ENCODE assay signal across 10 mouse cellular contexts in the genomic region with DNA sequence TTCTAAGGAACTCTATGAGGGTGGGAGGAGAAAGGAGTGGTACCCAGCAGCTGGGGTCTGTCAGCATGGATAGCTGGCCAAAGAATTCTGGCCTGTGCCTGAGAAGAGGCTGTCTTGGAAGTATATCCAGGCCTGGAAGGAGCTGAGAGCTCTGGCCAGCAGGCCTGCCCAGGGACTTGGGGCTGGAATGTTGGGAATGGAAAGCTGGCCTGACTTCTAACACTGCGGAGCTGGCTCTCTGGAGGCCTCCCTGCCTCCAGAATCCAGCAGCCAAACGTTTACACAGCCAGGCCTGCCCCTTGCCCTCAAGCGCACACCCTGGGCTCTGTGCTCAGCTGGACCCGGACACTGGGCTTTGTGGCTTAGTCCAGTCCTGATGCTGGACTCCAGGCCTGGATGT. TPM values are rescaled to one million over a fixed set of nuclear protein-coding genes. Genes with fewer than 3 reads are reported as not detected.
DNase-seq lines count a peak whose midpoint lies in the region; ATAC-seq and TF ChIP-seq lines count a peak whose summit lies in the region.
"Had no signal": no experiment of that assay in that cellular context is flagged by ENCODE, and none has a peak within 500 bp of the region (broad histone marks: within the 10 kb centered on the region; RNA-seq: fewer than 3 reads in every experiment).

No protein-coding gene starts in this region.

- no peak overlapping the region for H3K4me3 ChIP-seq in lung, embryonic 14.5 days (ENCODE audit: low read depth, low read length)

- no peak for TF ChIP-seq CTCF in lung, embryonic 14.5 days (IDR thresholded peaks at IDR 0.05; ENCODE audit: low read depth)

- no peaks in the 10 kb centered on the region for H3K27me3 ChIP-seq in lung, embryonic 14.5 days (ENCODE audit: insufficient read depth, low read length)

- H3K9ac ChIP-seq in lung, embryonic 14.5 days = peak overlapping the region; percentile 7; the same call in 1 of the 2 replicates

- peaks cover 7% of the 10 kb centered on the region for H3K36me3 ChIP-seq in lung, embryonic 14.5 days (ENCODE audit: insufficient read depth)

- peak; percentile 93 for ATAC-seq in lung, embryonic 14.5 days (ENCODE audit: insufficient read depth)
- ATAC-seq: forebrain, embryonic 14.5 days had no signal

- no peaks in the 10 kb centered on the region for H3K9me3 ChIP-seq in lung, embryonic 14.5 days (ENCODE audit: low read depth, low read length)

- H3K4me1 ChIP-seq in lung, embryonic 14.5 days (ENCODE audit: insufficient read depth) = 0 out of 2 replicates have a peak, but pooled peaks cover 13% of the 10 kb centered on the region

- peak; percentile 54 for DNase-seq in adrenal gland, adult 2 months
- no peak for DNase-seq in adrenal gland, postnatal 25 days
- DNase-seq in gastrocnemius, adult 8-10 months (ENCODE audit: low spot score in 2 of 2) = peak; percentile 59 to 71
- DNase-seq in heart, postnatal 4 days = peak; percentile 75
- peak; percentile 89 for DNase-seq in lung, embryonic 14.5 days
- no peak for DNase-seq in thymus, postnatal 25 days
- DNase-seq in left cerebral cortex, postnatal 36 days (ENCODE audit: low spot score in 2 of 2) = no peak
- DNase-seq in layer of hippocampus, adult 9-11 months = no peak
- DNase-seq: spleen, adult 18-20 months had no signal

- intact Hi-C loops in left cerebral cortex, postnatal 36 days (cut with DNase I) = no loop called here

- WGBS in lung, embryonic 14.5 days = 22% methylated on average over 4 of the region's 4 CpGs

- H3K4me2 ChIP-seq in lung, embryonic 14.5 days = no peak overlapping the region

- peak overlapping the region; percentile 85 for H3K27ac ChIP-seq in lung, embryonic 14.5 days (ENCODE audit: low read depth)

RNA-seq across cellular contexts. Expression of a gene that starts 34.5 kb away (rescaled TPM):
- 10 to 100 TPM; 43.5 to 53.9 TPM for total RNA-seq in adrenal gland, adult 2 months (2021)
- 56.8 and 62.0 TPM in 2 replicates for polyA plus RNA-seq in adrenal gland, adult 2 months (2012; rRNA removed)
- total RNA-seq in adrenal gland, postnatal 25 days (2021) = 44.0 and 44.8 TPM in 2 replicates
- 1 to 10 TPM in 3 of 4 experiments, under 1 TPM in 1; 0.97 to 1.5 (median 1.4) TPM for total RNA-seq in gastrocnemius, adult 8-10 months (2022)
- total RNA-seq in heart, postnatal 4 days (2021) = 10 to 100 TPM in 1 of 2 experiments, 1 to 10 TPM in 1; 8.7 to 10.2 TPM
- polyA plus RNA-seq in lung, embryonic 14.5 days (2014; fragmentation: Nextera tagmentation; extraction: Ambion mirVana) = 53.6 and 63.4 TPM in 2 replicates
- total RNA-seq in left cerebral cortex, postnatal 36 days (2021) = 10 to 100 TPM; 18.8 to 18.9 TPM

Comparison
In these comparisons a context has a peak if more than half of its experiments do, and no peak if none do; other contexts are left out.
1. DNase-seq: peak in adrenal gland, adult 2 months (single experiment), gastrocnemius, adult 8-10 months (2 of 2), heart, postnatal 4 days (single experiment) and lung, embryonic 14.5 days (single experiment); none in adrenal gland, postnatal 25 days (single experiment), thymus, postnatal 25 days (single experiment), left cerebral cortex, postnatal 36 days (0 of 2) and layer of hippocampus, adult 9-11 months (single experiment).